Mouse (Mus musculus): ENCODE results near the gene Agbl3.

Gene Agbl3

DNA sequence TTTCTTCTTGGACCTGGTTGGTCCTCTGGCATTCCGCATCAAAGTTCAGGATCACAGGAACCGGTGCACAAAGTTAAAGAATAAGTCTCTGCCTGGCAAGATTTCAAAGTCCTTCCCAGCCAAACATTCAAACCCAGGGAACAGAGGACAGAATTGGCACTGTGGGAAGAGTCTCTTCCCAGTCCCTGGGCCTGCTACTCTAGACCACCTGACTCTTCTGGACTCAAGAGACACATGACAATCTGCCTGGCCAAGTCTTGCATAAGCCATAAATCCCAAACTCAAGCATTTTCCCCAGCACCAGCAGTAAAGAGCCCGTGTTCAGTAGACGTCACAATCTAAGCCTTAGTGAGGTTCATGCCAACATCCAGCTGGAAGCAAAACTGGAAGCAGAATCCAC lies 126.4 kb downstream of the Agbl3 start:
- DNase-seq (ENCODE audit: low spot score) = no peak

DNA sequence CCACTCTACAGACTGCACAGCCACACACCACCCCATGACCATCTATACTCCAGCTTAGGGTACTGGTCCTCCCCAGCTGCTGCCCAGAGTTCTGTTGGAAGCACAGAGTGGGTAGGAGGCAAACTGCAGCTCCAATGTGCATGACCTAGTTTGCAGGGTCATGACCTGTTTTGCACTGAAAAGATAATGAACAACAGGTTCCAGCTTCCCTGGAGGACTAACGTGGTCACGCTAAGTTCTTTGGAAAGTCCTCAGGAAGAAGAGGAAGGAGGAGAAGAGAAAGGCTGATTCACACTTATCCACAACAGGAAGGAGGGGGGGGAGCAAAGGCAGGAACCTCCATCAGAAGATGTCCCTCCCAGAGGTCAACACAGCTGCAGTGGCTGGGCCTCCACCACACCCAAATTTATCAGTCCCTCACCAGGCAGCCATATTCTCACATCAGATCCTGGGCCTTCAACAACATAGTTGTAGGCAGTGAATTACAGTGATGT lies 126.9 kb downstream of the Agbl3 start:
- no peak for DNase-seq (ENCODE audit: low spot score)

DNA sequence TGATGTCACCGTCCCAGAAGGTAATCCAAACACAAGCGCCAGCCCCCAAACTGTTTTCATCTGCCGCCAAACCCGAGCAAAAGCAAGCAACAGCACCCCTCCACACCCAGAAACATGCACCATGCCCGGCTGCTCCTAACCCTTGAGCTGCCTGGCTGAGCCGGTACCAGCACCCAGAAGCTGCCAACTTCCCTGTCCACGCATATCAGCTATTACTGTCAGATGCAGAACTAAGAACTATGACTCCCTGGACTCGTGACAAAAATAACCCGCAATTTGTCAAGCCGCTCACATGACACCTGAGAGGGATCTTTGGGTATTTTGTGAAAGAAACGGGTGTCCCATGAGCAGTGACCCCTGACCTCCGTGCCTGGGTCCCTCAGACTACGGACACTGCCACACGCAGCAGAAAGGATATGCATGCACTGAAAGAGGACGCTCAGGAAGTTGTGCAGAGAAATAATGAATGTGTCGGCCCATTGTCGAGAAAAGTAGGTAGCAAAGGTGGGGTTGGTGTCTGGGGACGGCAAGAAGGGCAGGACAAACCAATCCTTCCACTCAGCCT lies 127.5 kb downstream of the Agbl3 start:
- DNase-seq (ENCODE audit: low spot score) = no peak

Data from T-cell, adult 2 months (primary cell).